Mouse (Mus musculus): ENCODE data around the gene Idh1. TPM values are rescaled to one million over a fixed set of nuclear protein-coding genes. Genes with fewer than 3 reads are reported as not detected.

The Idh1 gene
- polyA plus RNA-seq (2015; fragmentation: Illumina TruSeq; extraction: RNeasy Lipid Tissue Mini Kit (QIAGEN cat#74804); ENCODE audit: insufficient read depth, low read depth, low replicate concordance): 12.2 TPM

GRCm38 (mm10) chr1:65186287-65187073, at the start of gene Idh1, which contains the start of gene Pikfyve:
Gene Idh1 (minus strand): TSS chr1:65186500.
Gene Pikfyve (plus strand): TSS chr1:65186683.

GRCm38 (mm10) chr1:65122574-65123372, 63.5 kb downstream of the Idh1 start, which contains the start of gene D630023F18Rik:
Gene D630023F18Rik (minus strand): TSS chr1:65123214.

GRCm38 (mm10) chr1:65119438-65119837, 66.9 kb downstream of the Idh1 start, which contains the start of gene Gm28845:
Gene Gm28845 (minus strand): TSS chr1:65119558.

Other genes starting within 250 kb of the Idh1 start
- 1.3 TPM for gene Plekhm3, start 229.7 kb downstream of the Idh1 start, polyA plus RNA-seq (2015; fragmentation: Illumina TruSeq; extraction: RNeasy Lipid Tissue Mini Kit (QIAGEN cat#74804); ENCODE audit: insufficient read depth, low read depth, low replicate concordance)
- gene Akr1cl, start 153.7 kb downstream of the Idh1 start, polyA plus RNA-seq (2015; fragmentation: Illumina TruSeq; extraction: RNeasy Lipid Tissue Mini Kit (QIAGEN cat#74804); ENCODE audit: insufficient read depth, low read depth, low replicate concordance): not detected
- not detected for gene Cryge, start 135.4 kb downstream of the Idh1 start, polyA plus RNA-seq (2015; fragmentation: Illumina TruSeq; extraction: RNeasy Lipid Tissue Mini Kit (QIAGEN cat#74804); ENCODE audit: insufficient read depth, low read depth, low replicate concordance)
- not detected for gene Crygd, start 123.0 kb downstream of the Idh1 start, polyA plus RNA-seq (2015; fragmentation: Illumina TruSeq; extraction: RNeasy Lipid Tissue Mini Kit (QIAGEN cat#74804); ENCODE audit: insufficient read depth, low read depth, low replicate concordance)
- gene Crygc, start 112.8 kb downstream of the Idh1 start, polyA plus RNA-seq (2015; fragmentation: Illumina TruSeq; extraction: RNeasy Lipid Tissue Mini Kit (QIAGEN cat#74804); ENCODE audit: insufficient read depth, low read depth, low replicate concordance): not detected
- gene Crygb, start 104.2 kb downstream of the Idh1 start, polyA plus RNA-seq (2015; fragmentation: Illumina TruSeq; extraction: RNeasy Lipid Tissue Mini Kit (QIAGEN cat#74804); ENCODE audit: insufficient read depth, low read depth, low replicate concordance): not detected
- gene Cryga, start 83.1 kb downstream of the Idh1 start, polyA plus RNA-seq (2015; fragmentation: Illumina TruSeq; extraction: RNeasy Lipid Tissue Mini Kit (QIAGEN cat#74804); ENCODE audit: insufficient read depth, low read depth, low replicate concordance): not detected
- gene Gm28845, start 66.9 kb downstream of the Idh1 start, polyA plus RNA-seq (2015; fragmentation: Illumina TruSeq; extraction: RNeasy Lipid Tissue Mini Kit (QIAGEN cat#74804); ENCODE audit: insufficient read depth, low read depth, low replicate concordance): not detected
- not detected for gene D630023F18Rik, start 63.3 kb downstream of the Idh1 start, polyA plus RNA-seq (2015; fragmentation: Illumina TruSeq; extraction: RNeasy Lipid Tissue Mini Kit (QIAGEN cat#74804); ENCODE audit: insufficient read depth, low read depth, low replicate concordance)
- gene Pikfyve, start 183 bp upstream of the Idh1 start, polyA plus RNA-seq (2015; fragmentation: Illumina TruSeq; extraction: RNeasy Lipid Tissue Mini Kit (QIAGEN cat#74804); ENCODE audit: insufficient read depth, low read depth, low replicate concordance): 4.5 TPM
- gene Pth2r, start 95.6 kb upstream of the Idh1 start, polyA plus RNA-seq (2015; fragmentation: Illumina TruSeq; extraction: RNeasy Lipid Tissue Mini Kit (QIAGEN cat#74804); ENCODE audit: insufficient read depth, low read depth, low replicate concordance): not detected

All from pancreas, adult 10 weeks (tissue).